Mouse (Mus musculus): ENCODE measurements around the gene Hspa12a.

DNA sequence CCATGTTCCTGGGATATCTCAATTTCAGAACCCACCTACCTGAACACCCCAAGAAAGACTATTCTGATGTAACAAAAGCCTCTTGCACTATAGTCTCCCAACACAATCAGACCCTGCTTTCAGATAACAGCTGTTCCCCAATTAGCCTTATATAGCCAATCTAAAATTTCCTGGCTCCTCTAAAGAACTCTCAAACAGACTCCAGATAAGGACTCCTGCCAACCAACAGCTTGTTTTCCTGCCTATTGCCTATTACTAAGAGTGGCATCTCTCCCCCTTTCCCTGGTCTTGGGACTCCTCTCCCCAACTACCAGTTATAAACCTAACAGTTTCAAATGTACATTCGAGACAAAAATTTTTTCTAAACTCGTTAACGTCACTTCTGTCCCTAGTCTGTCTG lies 8.1 kb upstream of the Hspa12a start:
- TF ChIP-seq CTCF (IDR thresholded peaks at IDR 0.05; ENCODE audit: extremely low read depth, insufficient read depth, insufficient read length, insufficient replicate concordance) (no peak), POLR2A (IDR thresholded peaks at IDR 0.05; ENCODE audit: low read depth, low read length) (no peak)

All from spleen, adult 2 months (tissue).